Mouse (Mus musculus) liver, embryonic 11.5 days (tissue): Measurements from ENCODE around the gene Psmb4. TPM values are rescaled to one million over a fixed set of nuclear protein-coding genes. Genes with fewer than 3 reads are reported as not detected.
"Not testable (repeated sequence)": the region's sequence is repeated elsewhere in the genome, so short reads cannot be mapped to it uniquely, and the experiment has no call there.

Experiments
- ATAC-seq: fragments of 200-750 bp; cut with Nextera tagmentation; replicated peaks from 2 replicates; pipeline ENCODE4 v1.8.0; 2017; ENCODE audit warnings: moderate number of reproducible peaks, mild to moderate bottlenecking, moderate TSS enrichment, moderate library complexity; ENCODE audit not compliant: low FRiP score
- DNase-seq: peaks from one replicate; pipeline ENCODE4 v3.0.0-alpha.2; 2017; ENCODE audit warnings: low spot score
- H3K27ac ChIP-seq: fragments of 300-500 bp; sonication (generic); 2 replicates; pipeline ENCODE4 v1.5.1; 2014; ENCODE audit warnings: mild to moderate bottlenecking, low read depth, low read length, control low read depth
- H3K27me3 ChIP-seq: fragments of 300-500 bp; sonication (generic); replicated peaks from 2 replicates; pipeline ENCODE4 v1.6.1; 2014; ENCODE audit warnings: low read length, mixed read lengths; ENCODE audit not compliant: control insufficient read depth, insufficient read depth
- H3K36me3 ChIP-seq: fragments of 300-500 bp; sonication (generic); 2 replicates; pipeline ENCODE4 v1.6.1; 2014; ENCODE audit warnings: mild to moderate bottlenecking, low read length, moderate library complexity, mixed read lengths; ENCODE audit not compliant: control insufficient read depth, insufficient read depth
- H3K4me1 ChIP-seq: fragments of 300-500 bp; sonication (generic); replicated peaks from 2 replicates; pipeline ENCODE4 v1.6.1; 2014; ENCODE audit warnings: low read length, mixed read lengths; ENCODE audit not compliant: control insufficient read depth, insufficient read depth
- H3K4me2 ChIP-seq: fragments of 300-500 bp; sonication (generic); 2 replicates; pipeline ENCODE4 v1.6.1; 2014; ENCODE audit warnings: mild to moderate bottlenecking, control low read depth, moderate library complexity
- H3K4me3 ChIP-seq: fragments of 300-500 bp; sonication (generic); 2 replicates; pipeline ENCODE4 v1.5.1; 2014; ENCODE audit warnings: low read depth, low read length, control low read depth
- H3K9ac ChIP-seq: fragments of 300-500 bp; sonication (generic); 2 replicates; pipeline ENCODE4 v1.6.1; 2014; ENCODE audit warnings: low read depth, low read length, control low read depth
- H3K9me3 ChIP-seq: fragments of 300-500 bp; sonication (generic); 2 replicates; pipeline ENCODE4 v1.6.1; 2016; ENCODE audit warnings: low read length, inconsistent platforms, mixed read lengths; ENCODE audit not compliant: control insufficient read depth
- WGBS: fragments of 180-500 bp; shearing (Covaris S2); extraction: QIAGEN DNeasy Blood & Tissue Kit; methylation state at CpG from one replicate; pipeline ENCODE4 v1.1.7; 2014; 5-methylcytosine and 5-hydroxymethylcytosine counted together
- polyA plus RNA-seq: library from polyadenylated mRNA; unstranded; fragments of >200 nt; fragmentation: Nextera tagmentation; extraction: Ambion mirVana; gene quantifications from 2 replicates; pipeline ENCODE4 v1.2.1, GENCODE M21; 2014

The Psmb4 gene
- polyA plus RNA-seq, 1 experiment from 2014 or later: 342 TPM

DNA sequence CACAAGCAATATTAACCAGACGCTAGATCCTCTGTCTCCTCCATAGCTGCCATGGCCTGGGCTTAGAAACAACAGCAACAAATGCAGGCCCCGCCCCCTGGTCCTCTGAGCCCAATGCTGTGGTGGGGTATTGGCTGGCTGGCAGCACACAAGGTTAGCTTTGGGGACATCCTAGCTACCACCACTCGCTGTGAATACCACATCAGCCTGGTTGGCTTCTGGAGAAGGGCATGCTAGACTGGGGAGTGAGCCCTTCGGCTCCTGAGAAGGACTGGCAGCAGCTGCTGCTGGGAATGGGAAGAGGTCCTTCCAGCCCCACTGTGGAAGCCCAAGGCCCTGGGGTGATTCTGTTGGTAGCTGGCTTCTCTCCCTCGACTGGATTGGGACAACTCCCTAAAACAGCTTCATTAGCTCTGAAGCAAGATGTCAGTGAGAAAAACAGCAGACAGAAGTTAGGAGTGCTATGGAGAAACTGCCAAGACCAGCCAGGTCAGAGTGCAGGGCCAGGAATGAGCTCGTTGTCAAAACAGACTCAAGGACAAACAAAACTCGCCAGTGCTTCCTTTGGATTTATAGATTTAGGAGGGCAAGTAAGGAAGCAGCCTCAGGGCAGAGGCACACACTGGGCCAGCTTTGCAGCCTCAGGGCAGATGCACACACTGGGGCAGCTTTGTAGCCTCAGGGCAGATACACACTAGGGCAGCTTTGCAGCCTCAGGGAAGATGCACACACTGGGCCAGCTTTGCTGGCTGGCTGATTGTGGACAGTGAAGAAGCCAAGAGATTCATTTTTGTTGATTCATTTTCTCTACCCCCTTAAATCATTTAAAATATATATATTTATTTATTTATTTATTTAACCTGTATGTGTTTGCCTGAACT is 43.9 kb upstream of the Psmb4 start:
- 56% methylated on average over 7 of the region's 7 CpGs for WGBS
- H3K9me3 ChIP-seq, H3K4me2 ChIP-seq, ATAC-seq, H3K36me3 ChIP-seq, DNase-seq, H3K4me3 ChIP-seq, H3K9ac ChIP-seq, H3K27me3 ChIP-seq: not testable (repeated sequence)
- peaks cover 25% of the 10 kb centered on the region for H3K4me1 ChIP-seq
- peak overlapping the region; percentile 48; the same call in 1 of the 2 replicates for H3K27ac ChIP-seq

- WGBS: 88% methylated on average over 3 of the region's 4 CpGs
- H3K9me3 ChIP-seq, H3K27me3 ChIP-seq, H3K9ac ChIP-seq, H3K4me3 ChIP-seq, H3K36me3 ChIP-seq, H3K27ac ChIP-seq, H3K4me2 ChIP-seq, DNase-seq, ATAC-seq: not testable (repeated sequence)
- H3K4me1 ChIP-seq: peaks cover 30% of the 10 kb centered on the region
Observed at GRCm38 (mm10) chr3:94928979-94929378, 42.2 kb upstream of the Psmb4 start.

- Histone ChIP-seq H3K4me1 (peaks cover 23% of the 10 kb centered on the region), H3K4me2 (peak overlapping the region; percentile 23; the same call in 1 of the 2 replicates), H3K27ac (peak overlapping the region; percentile 40)
- WGBS: 23% methylated on average over 4 of the region's 4 CpGs
- H3K27me3 ChIP-seq, H3K4me3 ChIP-seq, H3K36me3 ChIP-seq, H3K9ac ChIP-seq, DNase-seq, H3K9me3 ChIP-seq: not testable (repeated sequence)
- peak; percentile 96 for ATAC-seq
Observed at GRCm38 (mm10) chr3:94926301-94926736, 39.6 kb upstream of the Psmb4 start.

DNA sequence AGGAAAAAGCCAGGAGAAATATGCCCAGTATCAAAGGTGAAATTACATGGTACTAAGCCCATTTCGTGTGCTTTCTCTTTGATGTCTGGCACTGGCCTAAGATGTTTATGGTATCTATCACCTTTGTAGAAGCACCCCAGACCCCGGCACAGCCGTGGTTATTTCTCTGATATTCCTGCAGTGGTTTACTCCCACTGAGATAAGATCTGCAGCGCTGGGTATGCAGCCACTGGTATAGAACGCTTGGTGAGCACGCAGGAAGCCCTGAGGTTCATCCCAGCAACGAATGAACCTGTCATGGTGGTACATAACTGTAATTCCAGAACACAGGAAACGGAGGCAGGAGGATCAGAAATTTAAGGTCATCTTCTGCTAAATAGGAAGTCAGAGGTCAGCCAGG is 37.9 kb upstream of the Psmb4 start:
- Histone ChIP-seq H3K27me3 (no peaks in the 10 kb centered on the region), H3K27ac (no peak overlapping the region), H3K4me1 (peaks cover 25% of the 10 kb centered on the region), H3K9ac (no peak overlapping the region), H3K4me3 (no peak overlapping the region), H3K36me3 (no peaks in the 10 kb centered on the region), H3K4me2 (no peak overlapping the region), H3K9me3 (no peaks in the 10 kb centered on the region)
- DNase-seq (no peak), ATAC-seq (no peak)
- WGBS: 40% methylated on average over 8 of the region's 8 CpGs

DNA sequence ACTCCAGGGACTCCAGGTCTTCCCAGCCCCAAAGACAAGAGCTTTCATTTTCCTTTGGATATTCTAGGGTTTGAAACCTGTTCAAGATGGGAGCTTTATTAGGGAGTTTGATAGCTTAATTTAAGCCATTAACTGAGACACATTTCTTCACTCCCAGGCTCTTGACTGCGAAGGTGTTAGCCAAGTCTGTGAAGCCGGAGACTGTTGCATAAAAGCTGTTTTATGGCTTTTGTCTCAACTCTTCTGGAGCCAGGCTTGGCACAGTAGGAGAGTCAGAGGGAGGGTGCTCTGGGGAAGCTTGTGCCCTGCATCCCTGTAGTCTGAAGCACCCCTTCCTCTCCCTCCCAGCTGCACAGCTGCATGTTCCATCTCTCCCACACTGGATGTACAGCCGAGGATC is 35.6 kb upstream of the Psmb4 start:
- ATAC-seq: no peak

DNA sequence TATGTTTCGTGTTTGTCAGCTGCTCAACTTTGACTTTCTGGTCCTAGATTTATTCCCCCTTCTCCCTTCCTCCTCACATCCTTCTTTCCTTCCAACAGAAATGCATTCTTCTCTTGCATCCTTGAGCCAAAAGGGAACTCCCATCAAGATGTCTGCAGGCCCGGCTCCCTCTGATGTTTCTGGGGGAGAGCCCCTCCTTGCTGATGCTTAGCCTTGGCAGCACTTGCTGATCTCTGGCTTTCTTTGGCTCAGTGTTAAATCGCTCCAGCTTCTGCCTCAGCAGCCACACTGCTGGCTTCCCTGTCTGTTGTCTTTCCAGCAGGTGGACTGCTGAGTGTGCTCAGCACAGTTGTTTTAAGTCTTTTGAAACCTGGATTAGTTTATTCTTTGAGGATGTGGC is 34.3 kb upstream of the Psmb4 start:
- H3K4me3 ChIP-seq: no peak overlapping the region

More for the DNA sequence above, 35.6 kb upstream of the Psmb4 start:
- Histone ChIP-seq H3K9ac (no peak overlapping the region), H3K4me1 (peaks cover 32% of the 10 kb centered on the region), H3K36me3 (no peaks in the 10 kb centered on the region), H3K4me2 (no peak overlapping the region), H3K27ac (no peak overlapping the region), H3K9me3 (no peaks in the 10 kb centered on the region), H3K27me3 (no peaks in the 10 kb centered on the region), H3K4me3 (no peak overlapping the region)
- no peak for DNase-seq
- WGBS: 72% methylated on average over 3 of the region's 3 CpGs

DNA sequence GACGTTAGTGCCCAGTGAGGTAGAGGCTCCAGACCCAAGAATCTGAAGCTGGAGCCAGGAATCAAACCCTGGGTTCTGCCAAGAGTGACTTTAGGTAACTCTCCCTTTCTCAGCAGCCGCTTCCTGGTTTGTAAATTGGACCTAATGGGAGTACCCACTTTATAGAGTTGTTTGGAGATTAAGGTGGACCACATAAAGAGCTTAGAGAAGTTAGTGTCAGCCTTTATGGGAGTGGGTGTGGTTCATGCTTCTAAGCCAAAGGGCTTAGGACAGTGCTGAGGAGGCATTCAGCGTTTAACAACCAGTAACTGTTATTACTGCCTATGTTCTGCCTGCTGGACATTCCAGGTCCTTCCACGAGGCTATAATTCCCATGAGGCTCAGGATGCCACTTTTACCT is 32.1 kb upstream of the Psmb4 start:
- ATAC-seq (no peak), DNase-seq (no peak)
- no peak overlapping the region for H3K4me3 ChIP-seq
- WGBS: 81% methylated on average over 4 of the region's 4 CpGs
- H3K9me3 ChIP-seq: no peaks in the 10 kb centered on the region
- H3K9ac ChIP-seq: no peak overlapping the region
- peaks cover 14% of the 10 kb centered on the region for H3K4me1 ChIP-seq
- H3K36me3 ChIP-seq: no peaks in the 10 kb centered on the region
- no peaks in the 10 kb centered on the region for H3K27me3 ChIP-seq
- H3K27ac ChIP-seq: no peak overlapping the region
- no peak overlapping the region for H3K4me2 ChIP-seq

More for the DNA sequence above, 34.3 kb upstream of the Psmb4 start:
- WGBS: 59% methylated on average over 3 of the region's 3 CpGs
- Histone ChIP-seq H3K36me3 (no peaks in the 10 kb centered on the region), H3K4me2 (no peak overlapping the region), H3K27me3 (no peaks in the 10 kb centered on the region), H3K4me1 (peaks cover 24% of the 10 kb centered on the region), H3K9me3 (no peaks in the 10 kb centered on the region), H3K9ac (no peak overlapping the region), H3K27ac (no peak overlapping the region)
- ATAC-seq (no peak), DNase-seq (no peak)

- DNase-seq (no peak), ATAC-seq (peak; percentile 85)
- WGBS: 60% methylated on average over 14 of the region's 14 CpGs
- Histone ChIP-seq H3K4me3 (no peak overlapping the region), H3K9me3 (no peaks in the 10 kb centered on the region), H3K27ac (no peak overlapping the region), H3K27me3 (no peaks in the 10 kb centered on the region), H3K36me3 (no peaks in the 10 kb centered on the region), H3K9ac (no peak overlapping the region), H3K4me1 (peaks cover 12% of the 10 kb centered on the region), H3K4me2 (no peak overlapping the region)
Observed at GRCm38 (mm10) chr3:94917816-94918361, 31.1 kb upstream of the Psmb4 start.
